Mouse (Mus musculus) kidney, embryonic 14.5 days (tissue): Measurements from ENCODE around the gene Msrb2. TPM values are rescaled to one million over a fixed set of nuclear protein-coding genes. Genes with fewer than 3 reads are reported as not detected.

Source experiments
- ATAC-seq: fragments of 200-750 bp; cut with Nextera tagmentation; 2 replicates; pipeline ENCODE4 v1.8.0; 2017; ENCODE audit warnings: moderate number of reproducible peaks, mild to moderate bottlenecking, moderate TSS enrichment, moderate library complexity; ENCODE audit not compliant: low FRiP score, low TSS enrichment
- H3K27ac ChIP-seq: fragments of 300-500 bp; sonication (generic); 2 replicates; pipeline ENCODE4 v1.5.1; 2014; ENCODE audit warnings: low read depth, mild to moderate bottlenecking, low read length, moderate library complexity, mixed read lengths
- H3K27me3 ChIP-seq: fragments of 300-500 bp; sonication (generic); 2 replicates; pipeline ENCODE4 v1.6.1; 2014; ENCODE audit warnings: mild to moderate bottlenecking, low read length; ENCODE audit not compliant: control insufficient read depth, insufficient read depth
- H3K36me3 ChIP-seq: fragments of 300-500 bp; sonication (generic); 2 replicates; pipeline ENCODE4 v1.6.1; 2014; ENCODE audit warnings: low read length, mixed read lengths; ENCODE audit not compliant: control insufficient read depth, insufficient read depth
- H3K4me1 ChIP-seq: fragments of 300-500 bp; sonication (generic); 2 replicates; pipeline ENCODE4 v1.6.1; 2014; ENCODE audit warnings: low read length, mixed read lengths; ENCODE audit not compliant: control insufficient read depth, insufficient read depth
- H3K4me2 ChIP-seq: fragments of 300-500 bp; sonication (generic); replicated peaks from 2 replicates; pipeline ENCODE4 v1.6.1; 2014; ENCODE audit warnings: low read depth, mild to moderate bottlenecking, low read length
- H3K4me3 ChIP-seq: fragments of 300-500 bp; sonication (generic); 2 replicates; pipeline ENCODE4 v1.5.1; 2014; ENCODE audit warnings: mild to moderate bottlenecking, low read length
- H3K9ac ChIP-seq: fragments of 300-500 bp; sonication (generic); 2 replicates; pipeline ENCODE4 v1.6.1; 2014; ENCODE audit warnings: low read depth, mild to moderate bottlenecking, low read length, moderate library complexity
- H3K9me3 ChIP-seq: fragments of 300-500 bp; sonication (generic); 2 replicates; pipeline ENCODE4 v1.6.1; 2016; ENCODE audit warnings: low read length; ENCODE audit not compliant: control insufficient read depth
- WGBS: fragments of 180-500 bp; shearing (Covaris S2); extraction: QIAGEN DNeasy Blood & Tissue Kit; methylation state at CpG from one replicate; pipeline ENCODE4 v1.1.7; 2014; 5-methylcytosine and 5-hydroxymethylcytosine counted together
- polyA plus RNA-seq: library from polyadenylated mRNA; unstranded; fragments of >200 nt; fragmentation: Nextera tagmentation; extraction: Ambion mirVana; gene quantifications from 2 replicates; pipeline ENCODE4 v1.2.1, GENCODE M21; 2014

The Msrb2 gene
- polyA plus RNA-seq, 1 experiment from 2014 or later = 33.3 TPM

- H3K36me3 ChIP-seq = no peaks in the 10 kb centered on the region
- ATAC-seq = no peak
- H3K9ac ChIP-seq = no peak overlapping the region
- peaks cover 78% of the 10 kb centered on the region for H3K27me3 ChIP-seq
- peak overlapping the region; percentile 17; the same call in 1 of the 2 replicates for H3K4me2 ChIP-seq
- 1% methylated on average over 33 of the region's 33 CpGs for WGBS
- peak overlapping the region; percentile 17; the same call in 1 of the 2 replicates for H3K4me3 ChIP-seq
- no peaks in the 10 kb centered on the region for H3K4me1 ChIP-seq
- H3K9me3 ChIP-seq = no peaks in the 10 kb centered on the region
- no peak overlapping the region for H3K27ac ChIP-seq
These were observed 59.5 kb downstream of the Msrb2 start for GRCm38 (mm10) chr2:19430746-19431145.

GRCm38 (mm10) chr2:19431186-19431585, 59.9 kb downstream of the Msrb2 start:
- ATAC-seq = peak; percentile 39; the same call in 1 of the 2 replicates
- H3K27ac ChIP-seq = no peak overlapping the region
- WGBS = under 1% methylated on average over 18 of the region's 18 CpGs
- H3K27me3 ChIP-seq = peaks cover 80% of the 10 kb centered on the region
- H3K4me3 ChIP-seq = peak overlapping the region; percentile 17; the same call in 1 of the 2 replicates
- no peaks in the 10 kb centered on the region for H3K4me1 ChIP-seq
- no peaks in the 10 kb centered on the region for H3K9me3 ChIP-seq
- H3K9ac ChIP-seq = no peak overlapping the region
- no peaks in the 10 kb centered on the region for H3K36me3 ChIP-seq
- peak overlapping the region; percentile 17; the same call in 1 of the 2 replicates for H3K4me2 ChIP-seq

- 0 out of 2 replicates have a peak, but pooled peaks have one; percentile 24 for ATAC-seq
- WGBS = 2% methylated on average over 41 of the region's 41 CpGs
- Histone ChIP-seq H3K9me3 (no peaks in the 10 kb centered on the region), H3K9ac (no peak overlapping the region), H3K4me1 (no peaks in the 10 kb centered on the region), H3K4me3 (no peak overlapping the region), H3K4me2 (no peak overlapping the region), H3K36me3 (no peaks in the 10 kb centered on the region), H3K27me3 (peaks cover 77% of the 10 kb centered on the region), H3K27ac (no peak overlapping the region)
These were observed 60.5 kb downstream of the Msrb2 start for GRCm38 (mm10) chr2:19431614-19432323.

- no peaks in the 10 kb centered on the region for H3K36me3 ChIP-seq
- H3K4me1 ChIP-seq = 0 out of 2 replicates have a peak, but pooled peaks cover 3% of the 10 kb centered on the region
- H3K27me3 ChIP-seq = peaks cover 81% of the 10 kb centered on the region
- no peak overlapping the region for H3K4me2 ChIP-seq
- H3K4me3 ChIP-seq = no peak overlapping the region
- 2% methylated on average over 9 of the region's 9 CpGs for WGBS
- no peak overlapping the region for H3K27ac ChIP-seq
- H3K9ac ChIP-seq = no peak overlapping the region
- no peak for ATAC-seq
- no peaks in the 10 kb centered on the region for H3K9me3 ChIP-seq
These were observed 73.1 kb downstream of the Msrb2 start for GRCm38 (mm10) chr2:19444346-19444745.

Other genes starting within 250 kb of the Msrb2 start
- gene Armc3, start 172.1 kb upstream of the Msrb2 start, polyA plus RNA-seq = 0.09 and 0.24 TPM in 2 replicates
- gene Ptf1a, start 74.2 kb downstream of the Msrb2 start, polyA plus RNA-seq = not detected in 2 replicates
- not detected in 2 replicates for gene 4921504E06Rik, start 182.5 kb downstream of the Msrb2 start, polyA plus RNA-seq